Mouse (Mus musculus): ENCODE measurements around the gene Nipal3. TPM values are rescaled to one million over a fixed set of nuclear protein-coding genes. Genes with fewer than 3 reads are reported as not detected.

Nipal3 gene
- polyA plus RNA-seq, 1 experiment from 2014 or later: 7.2 TPM

DNA sequence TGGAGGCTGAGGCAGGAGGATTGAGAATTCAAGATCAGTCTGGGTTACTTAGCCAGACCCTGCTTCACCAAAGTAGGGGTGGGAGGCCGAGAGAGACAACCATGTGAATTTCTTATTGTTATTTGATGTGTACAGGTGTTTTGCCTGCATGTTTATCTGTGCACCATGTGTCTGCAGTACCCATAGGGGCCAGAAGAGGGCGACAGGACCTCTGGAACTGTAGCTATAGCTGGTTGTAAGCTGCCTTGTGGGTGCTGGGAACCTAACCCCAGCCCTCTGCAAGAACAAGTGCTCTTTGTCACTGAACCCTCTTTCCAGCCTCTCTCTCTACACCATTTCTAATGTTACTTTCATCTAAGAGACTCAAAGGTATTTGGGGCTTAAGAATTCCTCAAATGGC, 35.4 kb upstream of the Nipal3 start:
- Histone ChIP-seq H3K27ac (no peak overlapping the region), H3K4me1 (replicated peaks; ENCODE audit: control insufficient read depth, insufficient read depth, low read length) (peaks cover 7% of the 10 kb centered on the region; the same call in 1 of the 2 replicates), H3K4me2 (replicated peaks) (no peak overlapping the region), H3K36me3 (replicated peaks; ENCODE audit: control insufficient read depth, insufficient read depth) (no peaks in the 10 kb centered on the region), H3K4me3 (replicated peaks; ENCODE audit: low read length) (no peak overlapping the region), H3K9me3 (ENCODE audit: control insufficient read depth, low read length) (peaks cover 4% of the 10 kb centered on the region; the same call in 1 of the 2 replicates), H3K9ac (no peak overlapping the region), H3K27me3 (ENCODE audit: control insufficient read depth, insufficient read depth, low read length) (no peaks in the 10 kb centered on the region)
- ATAC-seq (ENCODE audit: low FRiP score): no peak
- 51% methylated on average over 2 of the region's 2 CpGs for WGBS
- no peak for DNase-seq (ENCODE audit: low spot score)

DNA sequence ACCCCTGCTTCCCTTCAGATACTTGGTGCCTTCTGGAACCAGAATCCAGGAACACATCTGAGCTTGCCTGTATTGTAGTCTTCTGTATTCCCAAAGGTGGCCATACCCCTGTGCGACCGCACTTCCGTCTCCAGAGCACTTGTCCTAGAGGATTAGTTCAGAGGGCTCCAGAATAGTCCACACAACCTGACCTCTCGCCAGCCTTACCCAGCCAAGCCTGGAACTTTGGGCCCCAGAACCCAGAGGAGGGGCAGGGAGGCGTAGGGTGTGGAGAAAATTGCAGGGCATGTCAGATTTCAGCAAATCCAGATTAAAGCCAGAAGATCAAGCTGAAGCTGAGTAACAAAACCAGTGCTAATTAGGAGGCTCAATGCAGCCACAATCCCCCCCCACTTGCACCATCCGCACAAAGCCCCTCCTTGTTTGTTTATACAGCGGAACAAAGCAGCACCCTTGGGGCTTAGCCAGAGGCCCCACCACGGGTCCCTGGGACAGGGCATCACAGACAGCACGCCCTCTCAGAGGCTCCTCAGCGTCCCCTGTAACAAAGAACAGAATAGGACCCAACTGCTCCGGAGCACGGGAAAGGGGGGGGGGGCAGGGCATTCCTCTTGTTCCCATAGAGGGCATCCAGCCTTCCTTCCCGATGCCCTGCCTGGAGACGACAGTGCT, 31.3 kb upstream of the Nipal3 start:
- H3K27me3 ChIP-seq (ENCODE audit: control insufficient read depth, insufficient read depth, low read length): no peaks in the 10 kb centered on the region
- no peak overlapping the region; the same call in 1 of the 2 replicates for H3K4me2 ChIP-seq (replicated peaks)
- H3K9ac ChIP-seq: no peak overlapping the region
- ATAC-seq (ENCODE audit: low FRiP score) (peak; percentile 70; the same call in 1 of the 2 replicates), DNase-seq (ENCODE audit: low spot score) (no peak)
- no peaks in the 10 kb centered on the region for H3K36me3 ChIP-seq (replicated peaks; ENCODE audit: control insufficient read depth, insufficient read depth)
- H3K4me3 ChIP-seq (replicated peaks; ENCODE audit: low read length): no peak overlapping the region
- H3K9me3 ChIP-seq (ENCODE audit: control insufficient read depth, low read length): peaks cover 4% of the 10 kb centered on the region; the same call in 1 of the 2 replicates
- WGBS: 8% methylated on average over 14 of the region's 14 CpGs
- H3K4me1 ChIP-seq (replicated peaks; ENCODE audit: control insufficient read depth, insufficient read depth, low read length): peaks cover 10% of the 10 kb centered on the region; the same call in 1 of the 2 replicates
- no peak overlapping the region for H3K27ac ChIP-seq

- H3K9ac ChIP-seq: no peak overlapping the region
- H3K27me3 ChIP-seq (ENCODE audit: control insufficient read depth, insufficient read depth, low read length): no peaks in the 10 kb centered on the region
- DNase-seq (ENCODE audit: low spot score) (no peak), ATAC-seq (ENCODE audit: low FRiP score) (no peak)
- no peak overlapping the region for H3K4me2 ChIP-seq (replicated peaks)
- H3K36me3 ChIP-seq (replicated peaks; ENCODE audit: control insufficient read depth, insufficient read depth): no peaks in the 10 kb centered on the region
- 71% methylated on average over 12 of the region's 12 CpGs for WGBS
- no peaks in the 10 kb centered on the region for H3K9me3 ChIP-seq (ENCODE audit: control insufficient read depth, low read length)
- H3K27ac ChIP-seq: no peak overlapping the region
- peaks cover 10% of the 10 kb centered on the region; the same call in 1 of the 2 replicates for H3K4me1 ChIP-seq (replicated peaks; ENCODE audit: control insufficient read depth, insufficient read depth, low read length)
- H3K4me3 ChIP-seq (replicated peaks; ENCODE audit: low read length): no peak overlapping the region
These were observed 30.2 kb upstream of the Nipal3 start for GRCm38 (mm10) chr4:135525057-135525456.

GRCm38 (mm10) chr4:135523939-135524338, 29.1 kb upstream of the Nipal3 start:
- ATAC-seq (ENCODE audit: low FRiP score): no peak
- Histone ChIP-seq H3K36me3 (replicated peaks; ENCODE audit: control insufficient read depth, insufficient read depth) (no peaks in the 10 kb centered on the region), H3K9ac (no peak overlapping the region), H3K27ac (no peak overlapping the region), H3K4me1 (replicated peaks; ENCODE audit: control insufficient read depth, insufficient read depth, low read length) (peaks cover 10% of the 10 kb centered on the region; the same call in 1 of the 2 replicates), H3K4me3 (replicated peaks; ENCODE audit: low read length) (no peak overlapping the region), H3K9me3 (ENCODE audit: control insufficient read depth, low read length) (no peaks in the 10 kb centered on the region), H3K27me3 (ENCODE audit: control insufficient read depth, insufficient read depth, low read length) (no peaks in the 10 kb centered on the region), H3K4me2 (replicated peaks) (no peak overlapping the region)
- DNase-seq (ENCODE audit: low spot score): no peak
- WGBS: 5% methylated on average over 7 of the region's 7 CpGs

GRCm38 (mm10) chr4:135520421-135520820, 25.6 kb upstream of the Nipal3 start:
- WGBS: 79% methylated on average over 9 of the region's 9 CpGs
- Histone ChIP-seq H3K27me3 (ENCODE audit: control insufficient read depth, insufficient read depth, low read length) (no peaks in the 10 kb centered on the region), H3K4me2 (replicated peaks) (no peak overlapping the region), H3K9ac (no peak overlapping the region), H3K4me3 (replicated peaks; ENCODE audit: low read length) (no peak overlapping the region), H3K4me1 (replicated peaks; ENCODE audit: control insufficient read depth, insufficient read depth, low read length) (0 out of 2 replicates have a peak, but pooled peaks cover 3% of the 10 kb centered on the region), H3K27ac (no peak overlapping the region), H3K36me3 (replicated peaks; ENCODE audit: control insufficient read depth, insufficient read depth) (no peaks in the 10 kb centered on the region), H3K9me3 (ENCODE audit: control insufficient read depth, low read length) (no peaks in the 10 kb centered on the region)
- ATAC-seq (ENCODE audit: low FRiP score): no peak
- DNase-seq (ENCODE audit: low spot score): no peak

- Histone ChIP-seq H3K27me3 (ENCODE audit: control insufficient read depth, insufficient read depth, low read length) (no peaks in the 10 kb centered on the region), H3K4me2 (replicated peaks) (no peak overlapping the region), H3K9me3 (ENCODE audit: control insufficient read depth, low read length) (no peaks in the 10 kb centered on the region), H3K9ac (no peak overlapping the region), H3K4me1 (replicated peaks; ENCODE audit: control insufficient read depth, insufficient read depth, low read length) (no peaks in the 10 kb centered on the region), H3K36me3 (replicated peaks; ENCODE audit: control insufficient read depth, insufficient read depth) (no peaks in the 10 kb centered on the region), H3K27ac (no peak overlapping the region), H3K4me3 (replicated peaks; ENCODE audit: low read length) (no peak overlapping the region)
- no peak for ATAC-seq (ENCODE audit: low FRiP score)
- 79% methylated on average over 12 of the region's 12 CpGs for WGBS
- no peak for DNase-seq (ENCODE audit: low spot score)
These were observed 23.3 kb upstream of the Nipal3 start for GRCm38 (mm10) chr4:135518135-135518534.

- no peaks in the 10 kb centered on the region for H3K36me3 ChIP-seq (replicated peaks; ENCODE audit: control insufficient read depth, insufficient read depth)
- H3K4me2 ChIP-seq (replicated peaks): no peak overlapping the region
- H3K9me3 ChIP-seq (ENCODE audit: control insufficient read depth, low read length): no peaks in the 10 kb centered on the region
- DNase-seq (ENCODE audit: low spot score) (peak; percentile 52), ATAC-seq (ENCODE audit: low FRiP score) (no peak)
- H3K27ac ChIP-seq: no peak overlapping the region
- H3K4me1 ChIP-seq (replicated peaks; ENCODE audit: control insufficient read depth, insufficient read depth, low read length): no peaks in the 10 kb centered on the region
- no peak overlapping the region for H3K4me3 ChIP-seq (replicated peaks; ENCODE audit: low read length)
- 54% methylated on average over 15 of the region's 15 CpGs for WGBS
- H3K9ac ChIP-seq: no peak overlapping the region
- H3K27me3 ChIP-seq (ENCODE audit: control insufficient read depth, insufficient read depth, low read length): no peaks in the 10 kb centered on the region
These were observed 21.8 kb upstream of the Nipal3 start for GRCm38 (mm10) chr4:135516351-135517316.

DNA sequence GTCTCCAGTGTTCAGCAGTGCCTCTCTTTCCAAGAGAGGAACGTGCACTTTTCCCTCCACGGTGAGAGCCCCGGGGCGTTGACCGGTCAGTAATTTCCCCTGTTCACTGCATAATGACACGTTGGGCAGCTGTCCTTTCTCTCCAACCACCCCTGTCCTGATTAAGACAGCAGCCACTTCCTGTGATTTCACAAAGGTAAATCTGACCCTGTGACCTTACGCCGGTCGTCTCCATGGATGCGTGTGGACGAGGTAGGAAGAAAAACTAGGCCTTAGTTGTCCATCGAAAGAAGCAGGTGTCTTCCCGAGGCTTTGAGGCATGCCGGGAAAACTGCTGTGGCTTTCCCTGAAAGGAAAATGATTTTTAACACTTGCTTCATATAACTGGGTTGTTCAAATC, 20.1 kb upstream of the Nipal3 start:
- Histone ChIP-seq H3K36me3 (replicated peaks; ENCODE audit: control insufficient read depth, insufficient read depth) (no peaks in the 10 kb centered on the region), H3K27me3 (ENCODE audit: control insufficient read depth, insufficient read depth, low read length) (no peaks in the 10 kb centered on the region), H3K4me2 (replicated peaks) (no peak overlapping the region), H3K27ac (no peak overlapping the region), H3K9ac (no peak overlapping the region), H3K9me3 (ENCODE audit: control insufficient read depth, low read length) (no peaks in the 10 kb centered on the region), H3K4me1 (replicated peaks; ENCODE audit: control insufficient read depth, insufficient read depth, low read length) (no peaks in the 10 kb centered on the region), H3K4me3 (replicated peaks; ENCODE audit: low read length) (no peak overlapping the region)
- WGBS: 71% methylated on average over 14 of the region's 14 CpGs
- DNase-seq (ENCODE audit: low spot score): no peak
- no peak for ATAC-seq (ENCODE audit: low FRiP score)

GRCm38 (mm10) chr4:135513865-135514264, 19.0 kb upstream of the Nipal3 start:
- Histone ChIP-seq H3K27me3 (ENCODE audit: control insufficient read depth, insufficient read depth, low read length) (no peaks in the 10 kb centered on the region), H3K4me2 (replicated peaks) (no peak overlapping the region), H3K36me3 (replicated peaks; ENCODE audit: control insufficient read depth, insufficient read depth) (no peaks in the 10 kb centered on the region), H3K4me1 (replicated peaks; ENCODE audit: control insufficient read depth, insufficient read depth, low read length) (no peaks in the 10 kb centered on the region), H3K9ac (no peak overlapping the region), H3K9me3 (ENCODE audit: control insufficient read depth, low read length) (no peaks in the 10 kb centered on the region), H3K27ac (no peak overlapping the region), H3K4me3 (replicated peaks; ENCODE audit: low read length) (no peak overlapping the region)
- no peak for ATAC-seq (ENCODE audit: low FRiP score)
- DNase-seq (ENCODE audit: low spot score): no peak
- 88% methylated on average over 7 of the region's 7 CpGs for WGBS

All from hindbrain, embryonic 14.5 days (tissue).